Mouse (Mus musculus) liver, embryonic 12.5 days (tissue): ENCODE measurements at regions not wholly inside any gene's neighbourhood (a gene's known extent, or its start where the extent isn't known, plus 50 kb on each side); places are given as distances from the start of the nearest gene placed in this dataset.

Experiments used
- ATAC-seq: fragments of 200-750 bp; cut with Nextera tagmentation; 2 replicates; pipeline ENCODE4 v1.8.0; 2017; ENCODE audit warnings: moderate number of reproducible peaks, mild to moderate bottlenecking, moderate library complexity
- H3K27ac ChIP-seq: fragments of 300-500 bp; sonication (generic); 2 replicates; pipeline ENCODE4 v1.5.1; 2016; ENCODE audit warnings: mild to moderate bottlenecking
- H3K27me3 ChIP-seq: fragments of 300-500 bp; sonication (generic); replicated peaks from 2 replicates; pipeline ENCODE4 v1.6.1; 2016; ENCODE audit warnings: mild to moderate bottlenecking, moderate library complexity
- H3K36me3 ChIP-seq: fragments of 300-500 bp; sonication (generic); 2 replicates; pipeline ENCODE4 v1.6.1; 2016; ENCODE audit warnings: mild to moderate bottlenecking, moderate library complexity
- H3K4me1 ChIP-seq: fragments of 300-500 bp; sonication (generic); 2 replicates; pipeline ENCODE4 v1.6.1; 2016
- H3K4me2 ChIP-seq: fragments of 300-500 bp; sonication (generic); 2 replicates; pipeline ENCODE4 v1.6.1; 2016; ENCODE audit warnings: mild to moderate bottlenecking, moderate library complexity
- H3K4me3 ChIP-seq: fragments of 300-500 bp; sonication (generic); 2 replicates; pipeline ENCODE4 v1.5.1; 2016; ENCODE audit warnings: mild to moderate bottlenecking, moderate library complexity
- H3K9ac ChIP-seq: fragments of 300-500 bp; sonication (generic); 2 replicates; pipeline ENCODE4 v1.6.1; 2016; ENCODE audit warnings: mild to moderate bottlenecking, moderate library complexity
- H3K9me3 ChIP-seq: fragments of 300-500 bp; sonication (generic); replicated peaks from 2 replicates; pipeline ENCODE4 v1.6.1; 2016; ENCODE audit warnings: mild to moderate bottlenecking, moderate library complexity
- WGBS: fragments of 180-500 bp; shearing (Covaris S2); methylation state at CpG from one replicate; pipeline ENCODE4 v1.1.7; 2016; ENCODE audit not compliant: insufficient replicate concordance; 5-methylcytosine and 5-hydroxymethylcytosine counted together

DNA sequence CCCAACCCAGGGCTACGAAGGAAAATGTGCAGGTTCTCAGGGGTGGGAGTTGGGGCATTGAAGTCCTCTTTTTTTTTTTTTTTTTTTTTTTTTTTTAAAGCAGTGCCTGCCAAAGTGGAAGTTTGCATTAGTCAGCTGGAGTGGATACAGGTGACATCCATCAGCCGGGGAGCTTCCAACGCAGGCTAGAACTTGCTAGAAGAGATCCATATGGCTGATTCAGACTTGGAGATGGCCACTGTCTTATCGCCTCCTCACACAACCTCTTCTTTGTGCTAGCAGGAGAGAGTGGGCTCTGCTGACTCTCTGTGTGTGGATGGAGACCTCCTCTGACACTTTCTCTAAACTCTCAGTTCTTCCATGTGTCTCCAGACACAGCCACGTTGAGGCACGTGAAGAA lies 53.9 kb upstream of the Neurl1b start:
- no peaks in the 10 kb centered on the region for H3K36me3 ChIP-seq
- H3K4me3 ChIP-seq: no peak overlapping the region
- H3K4me1 ChIP-seq: peaks cover 33% of the 10 kb centered on the region
- H3K9ac ChIP-seq: no peak overlapping the region
- ATAC-seq: no peak
- H3K9me3 ChIP-seq: no peaks in the 10 kb centered on the region
- WGBS: 51% methylated on average over 6 of the region's 6 CpGs
- no peak overlapping the region for H3K4me2 ChIP-seq
- H3K27ac ChIP-seq: no peak overlapping the region
- H3K27me3 ChIP-seq: peaks cover 23% of the 10 kb centered on the region

DNA sequence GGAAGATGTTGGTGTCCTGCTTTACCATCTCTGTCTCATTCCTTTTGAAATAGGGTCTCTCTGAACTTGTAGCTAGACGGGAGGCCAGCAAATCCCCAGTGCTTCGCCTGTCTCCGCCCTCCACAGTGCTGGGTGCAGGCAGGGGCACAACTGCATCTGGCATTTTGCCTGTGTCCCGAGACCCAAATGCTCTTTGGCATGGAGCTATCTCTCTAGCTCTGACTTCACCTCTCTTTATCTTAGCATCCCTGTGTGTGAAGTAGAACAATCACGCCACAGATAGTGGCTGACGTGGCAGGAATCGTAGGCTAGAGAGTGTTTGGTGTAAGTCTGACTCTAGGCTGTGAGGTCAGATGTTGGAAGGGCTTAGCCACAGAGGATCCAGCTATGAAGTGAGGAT lies 53.2 kb upstream of the Neurl1b start:
- Histone ChIP-seq H3K9ac (no peak overlapping the region), H3K27ac (no peak overlapping the region), H3K9me3 (no peaks in the 10 kb centered on the region), H3K4me1 (peaks cover 33% of the 10 kb centered on the region), H3K36me3 (no peaks in the 10 kb centered on the region), H3K4me2 (peak overlapping the region; percentile 51), H3K27me3 (peaks cover 25% of the 10 kb centered on the region), H3K4me3 (no peak overlapping the region)
- WGBS: 42% methylated on average over 7 of the region's 7 CpGs
- 0 out of 2 replicates have a peak, but pooled peaks have one; percentile 14 for ATAC-seq

- H3K27ac ChIP-seq: no peak overlapping the region
- no peak overlapping the region for H3K4me3 ChIP-seq
These were observed 52.6 kb upstream of the Neurl1b start for GRCm38 (mm10) chr17:26361992-26362391.

DNA sequence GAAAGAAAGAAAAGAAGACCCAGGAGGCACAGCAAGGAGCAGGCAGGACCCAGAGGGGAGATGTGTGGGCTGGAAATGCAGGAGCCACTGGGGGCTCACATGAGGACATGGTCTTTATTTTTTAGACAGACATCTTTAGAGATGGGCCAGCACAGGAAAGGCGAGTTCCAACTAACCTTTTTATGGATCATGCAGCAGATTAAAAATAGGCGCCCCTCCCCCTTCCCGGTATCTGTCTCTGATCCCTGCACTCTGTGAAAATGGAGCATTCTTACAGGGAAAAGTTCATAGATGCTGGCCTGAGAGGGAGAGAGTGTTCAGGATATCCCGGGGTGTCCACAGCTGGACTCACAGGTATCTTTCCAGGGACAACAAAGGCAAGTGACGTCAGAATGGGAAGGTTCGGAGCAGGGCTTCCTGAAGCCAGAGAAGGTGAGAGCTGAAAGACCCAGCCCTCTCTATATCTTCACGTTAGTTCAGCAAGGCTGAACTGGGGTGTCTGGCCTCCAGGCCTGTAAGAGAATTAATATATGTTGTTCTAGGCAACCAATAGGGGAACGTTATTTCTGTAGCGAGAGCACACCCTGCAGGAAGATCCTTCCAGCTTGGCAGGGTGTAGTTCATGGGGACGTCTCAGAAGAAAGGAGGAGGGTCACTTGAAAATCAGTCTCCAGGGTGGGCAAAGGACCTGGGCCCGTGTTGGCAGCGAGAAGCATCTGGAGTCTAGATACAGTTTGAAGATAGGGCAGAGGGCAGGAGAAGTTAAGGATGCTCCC lies 51.9 kb upstream of the Neurl1b start:
- Histone ChIP-seq H3K36me3 (no peaks in the 10 kb centered on the region), H3K4me2 (peak overlapping the region; percentile 51), H3K9me3 (no peaks in the 10 kb centered on the region), H3K27me3 (peaks cover 35% of the 10 kb centered on the region), H3K9ac (no peak overlapping the region), H3K27ac (no peak overlapping the region), H3K4me1 (peaks cover 33% of the 10 kb centered on the region), H3K4me3 (no peak overlapping the region)
- 0 out of 2 replicates have a peak, but pooled peaks have one; percentile 7 for ATAC-seq
- 50% methylated on average over 12 of the region's 12 CpGs for WGBS

More at GRCm38 (mm10) chr17:26361992-26362391, 52.6 kb upstream of the Neurl1b start:
- WGBS: 20% methylated on average over 3 of the region's 3 CpGs
- ATAC-seq: peak; percentile 77
- Histone ChIP-seq H3K9me3 (no peaks in the 10 kb centered on the region), H3K9ac (no peak overlapping the region), H3K4me2 (peak overlapping the region; percentile 51), H3K27me3 (peaks cover 27% of the 10 kb centered on the region), H3K36me3 (no peaks in the 10 kb centered on the region), H3K4me1 (peaks cover 33% of the 10 kb centered on the region)

DNA sequence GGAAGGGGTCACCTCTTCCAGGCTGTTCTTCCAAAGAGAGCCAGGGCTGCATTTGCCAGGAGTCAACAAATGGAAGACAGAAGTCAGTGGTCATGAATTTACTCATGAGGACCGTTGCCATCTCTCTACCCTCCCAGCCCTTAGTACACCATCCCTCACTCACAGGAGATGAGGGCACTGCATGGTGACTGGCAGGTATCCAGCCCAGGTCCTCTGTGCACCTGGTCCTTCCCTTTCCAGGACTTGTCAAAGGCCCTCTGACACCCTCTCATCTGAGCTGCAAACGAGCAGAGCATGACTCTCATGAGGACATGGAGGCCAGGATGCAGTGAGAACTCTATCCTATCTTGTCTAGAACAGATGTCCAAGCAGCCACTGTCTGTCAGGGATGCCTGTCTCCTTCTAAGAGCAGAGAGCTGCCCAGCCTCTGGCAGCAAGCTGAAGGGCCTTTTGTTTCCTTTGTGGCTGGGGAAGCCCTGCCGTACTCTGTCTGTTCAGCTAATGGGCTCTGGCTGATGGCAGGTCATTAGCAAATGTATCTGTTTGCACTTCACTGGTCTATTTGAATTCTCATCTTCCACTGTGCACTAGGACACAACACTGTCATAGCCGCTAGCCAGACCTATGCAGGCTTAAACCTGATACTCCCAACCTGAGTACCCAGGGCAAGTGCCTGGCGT lies 50.6 kb upstream of the Neurl1b start:
- H3K27ac ChIP-seq: no peak overlapping the region
- WGBS: 68% methylated on average over 5 of the region's 5 CpGs
- no peak overlapping the region for H3K4me2 ChIP-seq
- H3K27me3 ChIP-seq: peaks cover 36% of the 10 kb centered on the region
- no peak overlapping the region for H3K9ac ChIP-seq
- H3K4me1 ChIP-seq: peaks cover 33% of the 10 kb centered on the region
- H3K4me3 ChIP-seq: no peak overlapping the region
- no peaks in the 10 kb centered on the region for H3K9me3 ChIP-seq
- no peaks in the 10 kb centered on the region for H3K36me3 ChIP-seq
- no peak for ATAC-seq
